Mouse (Mus musculus) cerebellum, adult 11-12 months (tissue): ENCODE data around the gene Gpr55.
A peak's percentile ranks its signal among the peaks of the same experiment; 100 is the strongest.
"Not testable (repeated sequence)": the region's sequence is repeated elsewhere in the genome, so short reads cannot be mapped to it uniquely, and the experiment has no call there.

Source experiments
- DNase-seq: peaks from one replicate; pipeline ENCODE4 v3.0.0; 2022

Gpr55 gene

GRCm38 (mm10) chr1:85960873-85961272 lies at the start of gene Gpr55:
Gpr55 (minus strand) TSS chr1:85961007.
- no peak for DNase-seq

- peak; percentile 63 for DNase-seq
These were observed 47.0 kb upstream of the Gpr55 start for GRCm38 (mm10) chr1:86007778-86008177.

- no peak for DNase-seq
These were observed 45.2 kb upstream of the Gpr55 start for GRCm38 (mm10) chr1:86006040-86006439.

GRCm38 (mm10) chr1:86005540-86005939 lies 44.7 kb upstream of the Gpr55 start:
- no peak for DNase-seq

- DNase-seq = no peak
These were observed 39.2 kb upstream of the Gpr55 start for GRCm38 (mm10) chr1:85999853-86000570.

- no peak for DNase-seq
These were observed 37.2 kb upstream of the Gpr55 start for GRCm38 (mm10) chr1:85998012-85998411.

GRCm38 (mm10) chr1:85997221-85997620 lies 36.4 kb upstream of the Gpr55 start:
- DNase-seq = no peak

- no peak for DNase-seq
These were observed 32.7 kb upstream of the Gpr55 start for GRCm38 (mm10) chr1:85993541-85993940.

- no peak for DNase-seq
These were observed 31.4 kb upstream of the Gpr55 start for GRCm38 (mm10) chr1:85992175-85992574.

- not testable (repeated sequence) for DNase-seq
These were observed 28.1 kb upstream of the Gpr55 start for GRCm38 (mm10) chr1:85988882-85989281.

- DNase-seq = no peak
These were observed 27.5 kb upstream of the Gpr55 start for GRCm38 (mm10) chr1:85988351-85988750.

- DNase-seq = no peak
These were observed 25.0 kb upstream of the Gpr55 start for GRCm38 (mm10) chr1:85985784-85986183.

GRCm38 (mm10) chr1:85981738-85982357 lies 21.0 kb upstream of the Gpr55 start:
- DNase-seq = no peak

- no peak for DNase-seq
These were observed 16.9 kb upstream of the Gpr55 start for GRCm38 (mm10) chr1:85977709-85978108.

- DNase-seq = no peak
These were observed 12.7 kb upstream of the Gpr55 start for GRCm38 (mm10) chr1:85973468-85973877.

GRCm38 (mm10) chr1:85972341-85972740 lies 11.5 kb upstream of the Gpr55 start:
- DNase-seq = no peak

- DNase-seq = no peak
These were observed 10.3 kb upstream of the Gpr55 start for GRCm38 (mm10) chr1:85971070-85971469.

GRCm38 (mm10) chr1:85969519-85969918 lies 8.7 kb upstream of the Gpr55 start:
- DNase-seq = peak; percentile 16

- DNase-seq = no peak
These were observed 8.3 kb upstream of the Gpr55 start for GRCm38 (mm10) chr1:85969081-85969480.

GRCm38 (mm10) chr1:85965856-85966255 lies 5.0 kb upstream of the Gpr55 start:
- no peak for DNase-seq

- no peak for DNase-seq
These were observed 1.3 kb upstream of the Gpr55 start for GRCm38 (mm10) chr1:85962081-85962480.

GRCm38 (mm10) chr1:85959889-85960276 lies 924 bp downstream of the Gpr55 start:
- DNase-seq = no peak

GRCm38 (mm10) chr1:85959129-85959888 lies 1.5 kb downstream of the Gpr55 start:
- DNase-seq = no peak
